Mouse (Mus musculus) lung, adult 2 months (tissue): ENCODE measurements around the gene Cd7. TPM values are rescaled to one million over a fixed set of nuclear protein-coding genes. Genes with fewer than 3 reads are reported as not detected.
"Not testable (repeated sequence)": the region's sequence is repeated elsewhere in the genome, so short reads cannot be mapped to it uniquely, and the experiment has no call there.

Experiments used
- DNase-seq: peaks from one replicate; pipeline ENCODE4 v3.0.0; 2022
- H3K4me1 ChIP-seq: fragments of 200-500 bp; 2 replicates; pipeline ENCODE4 v1.6.1; 2011; ENCODE audit warnings: low read length; ENCODE audit not compliant: control insufficient read depth, insufficient read depth
- H3K4me3 ChIP-seq: fragments of 200-500 bp; replicated peaks from 2 replicates; pipeline ENCODE3; 2011; ENCODE audit warnings: low read depth, mild to moderate bottlenecking, control low read depth, low read length; ENCODE audit errors: extremely low read depth
- CTCF ChIP-seq: fragments of 200-500 bp; IDR thresholded peaks from 2 replicates; pipeline ENCODE4 v1.5.1; 2011; ENCODE audit warnings: mild to moderate bottlenecking, low read length, control low read depth; ENCODE audit not compliant: insufficient read depth
- POLR2A ChIP-seq: fragments of 200-500 bp; IDR thresholded peaks from 2 replicates; pipeline ENCODE4 v1.6.1; 2011; ENCODE audit warnings: low read depth, mild to moderate bottlenecking, control low read depth, low read length, borderline replicate concordance; ENCODE audit errors: extremely low read depth
- WGBS: fragments of 180-500 bp; shearing (Covaris S2); methylation state at CpG from one replicate; pipeline ENCODE4 v1.1.7; 2018; 5-methylcytosine and 5-hydroxymethylcytosine counted together
- polyA plus RNA-seq: library from polyadenylated mRNA; depleted of rRNA; stranded (reverse); fragments of >200 nt; gene quantifications from 2 replicates; pipeline ENCODE4 v1.2.3, GENCODE M21; 2012; rRNA removed

Gene Cd7
- polyA plus RNA-seq, result 5.8 and 6.4 TPM in 2 replicates

DNA sequence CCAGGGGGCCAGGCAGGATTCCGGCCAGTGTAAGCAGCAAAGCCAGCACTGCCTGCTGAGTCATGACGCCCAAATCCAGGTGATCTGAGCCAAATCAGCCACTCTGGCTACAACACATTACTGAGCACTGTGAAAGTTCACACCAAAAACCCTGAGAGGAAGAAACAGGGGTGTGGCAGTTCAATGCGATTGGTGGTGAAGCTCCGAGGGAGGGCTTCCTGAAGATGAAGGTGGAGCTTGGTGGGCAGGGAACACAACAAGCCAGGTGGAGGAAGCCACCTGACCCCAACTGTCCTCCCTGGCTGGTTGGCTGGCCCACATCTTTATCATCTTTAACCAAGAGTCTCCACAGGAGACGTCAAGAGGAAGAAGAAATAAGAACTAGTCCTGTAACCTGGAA is at the start of gene Cd7:
Gene Cd7 (minus strand): TSS at position 117 of the 400 bp plus-strand sequence.
- WGBS, result 64% methylated on average over 5 of the region's 5 CpGs
- H3K4me1 ChIP-seq, result no peaks in the 10 kb centered on the region
- DNase-seq, result no peak
- H3K4me3 ChIP-seq, result no peak within 1 kb of the TSS
- no peak for TF ChIP-seq CTCF
- TF ChIP-seq POLR2A, result no peak

DNA sequence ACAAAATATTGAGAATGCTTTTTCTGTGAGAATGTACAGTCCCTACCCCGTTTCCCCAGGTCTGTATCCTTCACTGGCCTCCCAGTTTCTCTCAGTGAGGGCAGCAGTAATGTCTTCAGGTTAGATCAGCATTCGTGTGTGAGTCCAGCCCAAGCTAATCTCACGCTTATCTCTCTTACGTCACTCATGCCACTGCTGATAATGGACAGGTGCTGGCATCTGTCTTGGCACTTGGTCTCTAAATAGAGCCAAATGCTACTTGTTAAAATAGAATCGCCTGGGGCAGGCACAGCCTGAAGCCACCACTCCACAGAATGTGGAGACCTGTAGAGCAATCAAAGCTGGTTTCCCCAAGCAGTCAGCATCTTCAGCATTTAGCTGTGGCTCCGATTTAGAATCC is 49.8 kb upstream of the Cd7 start:
- DNase-seq, result no peak
- H3K4me3 ChIP-seq, result no peak overlapping the region
- no peak for TF ChIP-seq CTCF
- no peak for TF ChIP-seq POLR2A
- 0 out of 2 replicates have a peak, but pooled peaks cover 3% of the 10 kb centered on the region for H3K4me1 ChIP-seq
- WGBS, result 55% methylated on average over 6 of the region's 6 CpGs

DNA sequence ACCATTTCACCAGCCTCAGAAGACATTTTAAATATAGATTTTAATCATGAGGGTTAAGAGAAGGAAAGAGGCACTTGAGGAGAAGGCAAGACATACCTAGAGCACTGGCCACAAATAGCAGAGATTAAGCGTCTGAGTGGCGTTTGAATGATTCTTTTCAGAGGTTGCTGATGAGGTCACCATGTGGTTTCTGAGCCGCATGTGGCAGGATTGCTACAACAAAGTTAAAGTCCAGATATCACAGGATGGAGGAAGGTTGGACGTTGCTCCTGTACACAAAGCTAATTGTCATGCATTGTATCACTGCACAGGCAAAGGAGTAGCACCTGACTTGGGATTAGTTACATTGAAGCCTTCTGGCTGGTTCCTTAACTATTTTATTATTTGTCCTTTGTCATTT is 47.1 kb upstream of the Cd7 start:
- DNase-seq, result no peak
- no peak overlapping the region for H3K4me3 ChIP-seq
- TF ChIP-seq POLR2A (no peak), CTCF (no peak)
- H3K4me1 ChIP-seq, result 0 out of 2 replicates have a peak, but pooled peaks cover 5% of the 10 kb centered on the region
- WGBS, result 56% methylated on average over 4 of the region's 4 CpGs

DNA sequence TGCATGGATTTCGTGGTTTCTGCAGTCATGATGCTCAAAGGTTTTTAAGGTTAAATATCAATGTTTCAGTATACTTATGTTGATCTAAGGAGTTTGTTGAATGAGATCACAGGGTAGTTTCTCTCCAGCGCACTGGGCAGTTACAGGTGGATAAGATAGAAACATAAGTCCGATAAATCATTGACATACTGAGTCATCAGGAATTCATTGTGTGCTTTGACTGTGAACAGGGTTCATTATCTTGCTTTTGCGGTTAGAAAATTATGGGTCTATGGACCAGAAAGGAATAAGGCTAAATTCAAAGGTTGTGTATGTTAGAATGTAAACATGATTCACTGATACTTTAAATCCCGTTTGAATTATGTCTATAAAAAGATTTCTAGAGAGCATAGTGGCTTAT is 46.0 kb upstream of the Cd7 start:
- Histone ChIP-seq H3K4me1 (0 out of 2 replicates have a peak, but pooled peaks cover 2% of the 10 kb centered on the region), H3K4me3 (no peak overlapping the region)
- 53% methylated on average over 5 of the region's 5 CpGs for WGBS
- DNase-seq, result no peak
- TF ChIP-seq POLR2A, result no peak
- no peak for TF ChIP-seq CTCF

DNA sequence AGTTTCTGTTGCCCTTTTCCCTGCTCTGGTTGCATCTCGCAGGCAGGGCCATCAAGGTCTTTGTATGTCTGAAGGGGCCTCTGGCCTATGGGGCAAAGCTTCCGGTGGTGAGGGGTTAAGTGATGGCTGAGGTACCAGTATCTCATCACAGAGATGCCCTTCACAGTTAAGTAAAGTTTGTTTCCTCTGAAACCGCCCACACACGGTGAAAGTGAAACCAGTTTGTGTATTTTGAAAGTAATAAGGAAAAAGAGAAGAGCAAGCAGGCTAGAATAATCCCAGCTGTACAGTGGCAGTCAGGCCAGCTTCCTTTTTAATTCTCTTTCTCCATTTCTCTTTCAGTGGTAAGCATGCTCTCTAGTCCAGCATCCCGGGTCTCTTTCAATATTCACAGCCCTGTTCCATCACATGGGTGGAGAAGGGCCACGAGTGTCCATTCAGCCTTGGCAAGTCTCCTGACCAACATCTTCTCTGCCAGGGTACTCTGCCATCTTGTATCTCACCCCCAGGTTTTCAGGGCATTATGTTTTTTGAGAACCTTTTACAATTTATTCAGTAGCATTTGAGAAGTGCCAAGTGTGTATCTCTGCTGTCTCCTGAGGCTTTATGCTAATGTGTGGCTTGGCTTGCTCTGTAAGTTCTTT is 43.8 kb upstream of the Cd7 start:
- H3K4me1 ChIP-seq, result 0 out of 2 replicates have a peak, but pooled peaks cover 2% of the 10 kb centered on the region
- TF ChIP-seq POLR2A (no peak), CTCF (no peak)
- no peak overlapping the region for H3K4me3 ChIP-seq
- no peak for DNase-seq
- WGBS, result 31% methylated on average over 6 of the region's 6 CpGs

DNA sequence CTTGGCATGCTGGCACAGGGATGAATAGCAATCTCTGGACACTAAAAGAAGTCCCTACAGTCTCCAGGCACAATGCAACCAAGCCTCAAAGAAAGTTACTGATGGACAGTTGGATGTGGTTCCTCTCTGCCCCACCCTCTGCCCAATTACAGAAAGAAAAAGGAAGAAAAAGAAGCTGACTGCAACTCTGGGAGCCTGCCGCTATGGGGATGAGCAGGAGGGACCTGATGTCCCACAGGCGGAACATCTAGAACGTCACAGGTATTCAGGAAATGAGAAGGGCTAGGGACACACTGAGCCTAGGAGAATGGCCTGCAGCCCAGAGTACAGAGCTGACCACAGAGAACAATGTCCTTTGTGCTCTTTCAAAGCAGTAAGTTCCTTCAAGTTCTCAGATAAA is 43.0 kb upstream of the Cd7 start:
- no peak for TF ChIP-seq CTCF
- Histone ChIP-seq H3K4me3 (no peak overlapping the region), H3K4me1 (0 out of 2 replicates have a peak, but pooled peaks cover 2% of the 10 kb centered on the region)
- DNase-seq, result no peak
- WGBS, result 69% methylated on average over 3 of the region's 3 CpGs

DNA sequence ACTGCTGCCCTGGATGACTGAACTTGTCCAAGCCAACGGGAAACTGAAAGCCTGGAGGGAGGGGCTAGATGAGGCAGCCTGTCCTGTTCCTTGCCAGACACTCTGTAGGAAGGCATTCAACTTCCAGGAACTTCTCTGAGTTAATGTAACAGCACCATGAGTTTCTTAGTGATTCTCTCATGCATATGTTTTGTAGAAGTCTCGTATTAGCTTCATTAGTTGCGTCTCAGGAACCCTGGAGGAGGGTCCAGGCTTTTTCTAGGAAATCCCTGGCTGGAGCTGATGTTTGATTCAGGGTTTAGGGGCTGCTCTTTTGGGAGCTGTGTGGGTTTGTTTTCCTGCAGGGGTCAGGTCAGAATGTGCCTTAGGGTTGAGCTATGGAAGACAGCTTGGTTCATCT is 41.9 kb upstream of the Cd7 start, which contains the start of gene Sectm1a:
Gene Sectm1a (minus strand): TSS at position 101 of the 400 bp plus-strand sequence.
- 65% methylated on average over 3 of the region's 3 CpGs for WGBS
- no peak for DNase-seq

DNA sequence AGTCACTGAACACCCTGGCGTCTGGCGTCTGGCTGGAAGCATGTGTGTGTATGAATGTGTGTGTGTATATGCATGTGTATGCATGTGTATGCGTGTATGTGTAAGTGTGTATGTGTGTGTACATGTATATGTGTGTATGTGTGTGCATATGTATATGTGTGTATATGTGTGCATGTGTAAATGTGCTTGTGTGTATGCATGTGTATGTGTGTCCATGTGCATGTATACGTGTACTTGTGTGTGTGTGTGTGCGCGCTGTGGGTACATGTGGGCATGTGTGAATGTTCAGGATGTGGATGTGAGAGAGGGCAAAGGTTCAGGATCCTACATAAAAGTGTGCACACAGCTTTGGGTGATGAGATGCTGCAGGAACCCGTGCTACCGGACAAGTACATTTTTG is 41.1 kb upstream of the Cd7 start:
- DNase-seq, result no peak
- 96% methylated on average over 8 of the region's 8 CpGs for WGBS
- TF ChIP-seq POLR2A (no peak), CTCF (no peak)
- no peak overlapping the region for H3K4me3 ChIP-seq
- H3K4me1 ChIP-seq, result 0 out of 2 replicates have a peak, but pooled peaks cover 2% of the 10 kb centered on the region

More for the DNA sequence above, 41.9 kb upstream of the Cd7 start, which contains the start of gene Sectm1a:
- Histone ChIP-seq H3K4me3 (no peak within 1 kb of the TSS), H3K4me1 (0 out of 2 replicates have a peak, but pooled peaks cover 2% of the 10 kb centered on the region)
- TF ChIP-seq POLR2A (no peak), CTCF (no peak)

DNA sequence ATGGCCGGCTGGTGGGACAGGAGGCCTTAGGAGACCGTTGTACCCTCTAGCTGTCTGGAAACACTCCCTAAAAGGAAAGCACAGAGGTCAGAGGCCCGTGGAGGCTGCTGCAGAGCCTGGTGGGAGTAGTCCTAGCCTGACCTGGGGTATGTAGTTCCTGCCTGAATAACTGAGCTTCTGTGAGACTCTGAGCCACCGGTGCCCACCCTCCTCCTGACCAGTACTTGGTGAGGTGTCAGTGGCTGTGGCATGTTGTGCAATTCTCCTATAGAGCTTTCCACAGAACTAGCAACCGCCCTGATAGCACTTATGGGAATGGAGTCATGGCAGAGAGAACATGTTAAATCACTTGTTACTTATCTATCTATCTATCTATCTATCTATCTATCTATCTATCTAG is 36.4 kb upstream of the Cd7 start:
- Histone ChIP-seq H3K4me3 (no peak overlapping the region), H3K4me1 (no peaks in the 10 kb centered on the region)
- DNase-seq, result no peak
- TF ChIP-seq CTCF, result no peak
- no peak for TF ChIP-seq POLR2A
- 69% methylated on average over 5 of the region's 5 CpGs for WGBS

DNA sequence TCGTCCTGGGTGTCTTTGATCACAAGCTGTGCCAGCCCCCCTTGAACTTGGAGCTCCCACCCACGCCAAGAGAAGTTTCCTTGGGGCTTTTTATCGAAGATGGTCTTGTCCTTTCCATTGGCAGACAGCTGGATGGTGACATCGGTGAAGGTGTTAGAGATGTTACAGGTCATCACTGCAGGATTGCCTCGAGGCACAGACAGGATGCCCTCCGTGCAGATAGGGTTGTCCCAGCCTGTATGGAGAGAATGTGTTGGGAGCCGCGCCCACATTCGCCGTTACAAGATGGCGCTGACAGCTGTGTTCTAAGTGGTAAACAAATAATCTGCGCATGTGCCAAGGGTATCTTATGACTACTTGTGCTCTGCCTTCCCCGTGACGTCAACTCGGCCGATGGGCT is 30.4 kb upstream of the Cd7 start:
- H3K4me1 ChIP-seq, H3K4me3 ChIP-seq, DNase-seq: not testable (repeated sequence)
- 91% methylated on average over 12 of the region's 16 CpGs for WGBS
